Mouse (Mus musculus) forebrain, embryonic 11.5 days (tissue): ENCODE measurements around the gene Gm43738. TPM values are rescaled to one million over a fixed set of nuclear protein-coding genes. Genes with fewer than 3 reads are reported as not detected.

Experiments
- ATAC-seq: fragments of 200-750 bp; cut with Nextera tagmentation; replicated peaks from 2 replicates; pipeline ENCODE4 v1.8.0; 2017; ENCODE audit warnings: moderate TSS enrichment; ENCODE audit not compliant: low FRiP score
- DNase-seq: peaks from one replicate; pipeline ENCODE4 v3.0.0-alpha.2; 2017; ENCODE audit warnings: low spot score
- H3K27ac ChIP-seq: fragments of 300-500 bp; sonication (generic); 2 replicates; pipeline ENCODE4 v1.5.1; 2014; ENCODE audit warnings: low read depth, low read length
- H3K27me3 ChIP-seq: fragments of 300-500 bp; sonication (generic); 2 replicates; pipeline ENCODE4 v1.6.1; 2014; ENCODE audit warnings: mild to moderate bottlenecking, low read length, mixed read lengths; ENCODE audit not compliant: control insufficient read depth, insufficient read depth
- H3K36me3 ChIP-seq: fragments of 300-500 bp; sonication (generic); 2 replicates; pipeline ENCODE4 v1.6.1; 2014; ENCODE audit warnings: mild to moderate bottlenecking, low read length, moderate library complexity, mixed read lengths; ENCODE audit not compliant: control insufficient read depth, insufficient read depth
- H3K4me1 ChIP-seq: fragments of 300-500 bp; sonication (generic); replicated peaks from 2 replicates; pipeline ENCODE4 v1.6.1; 2014; ENCODE audit warnings: low read length, mixed read lengths; ENCODE audit not compliant: control insufficient read depth, insufficient read depth
- H3K4me2 ChIP-seq: fragments of 300-500 bp; sonication (generic); 2 replicates; pipeline ENCODE4 v1.6.1; 2014; ENCODE audit warnings: low read depth, mild to moderate bottlenecking, low read length, moderate library complexity, mixed read lengths; ENCODE audit not compliant: severe bottlenecking
- H3K4me3 ChIP-seq: fragments of 300-500 bp; sonication (generic); 2 replicates; pipeline ENCODE4 v1.5.1; 2014; ENCODE audit warnings: low read depth, low read length
- H3K9ac ChIP-seq: fragments of 300-500 bp; sonication (generic); 2 replicates; pipeline ENCODE4 v1.6.1; 2014; ENCODE audit warnings: low read length
- H3K9me3 ChIP-seq: fragments of 300-500 bp; sonication (generic); 2 replicates; pipeline ENCODE4 v1.6.1; 2016; ENCODE audit warnings: low read length, mixed read lengths; ENCODE audit not compliant: control insufficient read depth
- WGBS: fragments of 180-500 bp; shearing (Covaris S2); extraction: QIAGEN DNeasy Blood & Tissue Kit; methylation state at CpG from one replicate; pipeline ENCODE4 v1.1.7; 2014; 5-methylcytosine and 5-hydroxymethylcytosine counted together
- polyA plus RNA-seq: library from polyadenylated mRNA; unstranded; fragments of >200 nt; fragmentation: Nextera tagmentation; extraction: Ambion mirVana; gene quantifications from 2 replicates; pipeline ENCODE4 v1.2.1, GENCODE M21; 2014

Gene Gm43738
- polyA plus RNA-seq, 1 experiment from 2014 or later: not detected

- H3K27ac ChIP-seq: no peak overlapping the region
- 90% methylated on average over 1 of the region's 1 CpGs for WGBS
- H3K4me3 ChIP-seq: no peak overlapping the region
These were observed 32.9 kb upstream of the Gm43738 start for GRCm38 (mm10) chr3:89133752-89134151.

GRCm38 (mm10) chr3:89133063-89133450, 32.2 kb upstream of the Gm43738 start:
- ATAC-seq: no peak
- 78% methylated on average over 7 of the region's 7 CpGs for WGBS
- DNase-seq: no peak
- no peaks in the 10 kb centered on the region for H3K36me3 ChIP-seq
- H3K9ac ChIP-seq: no peak overlapping the region
- no peak overlapping the region for H3K4me2 ChIP-seq
- H3K4me1 ChIP-seq: no peaks in the 10 kb centered on the region; the same call in 1 of the 2 replicates
- H3K27me3 ChIP-seq: no peaks in the 10 kb centered on the region
- H3K4me3 ChIP-seq: no peak overlapping the region
- no peaks in the 10 kb centered on the region for H3K9me3 ChIP-seq
- H3K27ac ChIP-seq: no peak overlapping the region

More at GRCm38 (mm10) chr3:89133752-89134151, 32.9 kb upstream of the Gm43738 start:
- DNase-seq (no peak), ATAC-seq (no peak)
- Histone ChIP-seq H3K27me3 (no peaks in the 10 kb centered on the region), H3K4me2 (no peak overlapping the region), H3K9ac (no peak overlapping the region), H3K4me1 (no peaks in the 10 kb centered on the region; the same call in 1 of the 2 replicates), H3K36me3 (no peaks in the 10 kb centered on the region), H3K9me3 (no peaks in the 10 kb centered on the region)

GRCm38 (mm10) chr3:89132285-89133062, 31.6 kb upstream of the Gm43738 start:
- Histone ChIP-seq H3K27ac (no peak overlapping the region), H3K36me3 (no peaks in the 10 kb centered on the region), H3K27me3 (no peaks in the 10 kb centered on the region), H3K9ac (peak overlapping the region; percentile 53), H3K4me3 (peak overlapping the region; percentile 24), H3K9me3 (no peaks in the 10 kb centered on the region), H3K4me1 (no peaks in the 10 kb centered on the region; the same call in 1 of the 2 replicates), H3K4me2 (peak overlapping the region; percentile 51)
- ATAC-seq (peak; percentile 36; the same call in 1 of the 2 replicates), DNase-seq (peak; percentile 63)
- 12% methylated on average over 30 of the region's 30 CpGs for WGBS

GRCm38 (mm10) chr3:89131816-89132215, 30.9 kb upstream of the Gm43738 start:
- H3K9ac ChIP-seq: no peak overlapping the region
- ATAC-seq: no peak
- no peaks in the 10 kb centered on the region for H3K36me3 ChIP-seq
- no peak overlapping the region for H3K27ac ChIP-seq
- DNase-seq: peak; percentile 18
- H3K9me3 ChIP-seq: no peaks in the 10 kb centered on the region
- no peaks in the 10 kb centered on the region for H3K27me3 ChIP-seq
- 50% methylated on average over 4 of the region's 4 CpGs for WGBS
- H3K4me1 ChIP-seq: no peaks in the 10 kb centered on the region; the same call in 1 of the 2 replicates
- peak overlapping the region; percentile 51 for H3K4me2 ChIP-seq
- peak overlapping the region; percentile 24; the same call in 1 of the 2 replicates for H3K4me3 ChIP-seq

- Histone ChIP-seq H3K9me3 (no peaks in the 10 kb centered on the region), H3K27me3 (no peaks in the 10 kb centered on the region), H3K4me1 (no peaks in the 10 kb centered on the region; the same call in 1 of the 2 replicates), H3K4me2 (no peak overlapping the region), H3K9ac (no peak overlapping the region), H3K27ac (no peak overlapping the region), H3K36me3 (no peaks in the 10 kb centered on the region), H3K4me3 (no peak overlapping the region)
- ATAC-seq (no peak), DNase-seq (no peak)
- WGBS: 93% methylated on average over 3 of the region's 3 CpGs
These were observed 29.0 kb upstream of the Gm43738 start for GRCm38 (mm10) chr3:89129908-89130307.

GRCm38 (mm10) chr3:89125981-89126380, 25.1 kb upstream of the Gm43738 start:
- H3K36me3 ChIP-seq: no peaks in the 10 kb centered on the region
- no peaks in the 10 kb centered on the region for H3K4me1 ChIP-seq
- no peak overlapping the region for H3K27ac ChIP-seq
- no peak overlapping the region for H3K4me2 ChIP-seq
- ATAC-seq: no peak
- no peaks in the 10 kb centered on the region for H3K9me3 ChIP-seq
- no peak for DNase-seq
- WGBS: 85% methylated on average over 3 of the region's 3 CpGs
- no peak overlapping the region for H3K4me3 ChIP-seq
- no peaks in the 10 kb centered on the region for H3K27me3 ChIP-seq
- no peak overlapping the region for H3K9ac ChIP-seq

- WGBS: 86% methylated on average over 3 of the region's 3 CpGs
- H3K9me3 ChIP-seq: no peaks in the 10 kb centered on the region
- ATAC-seq (no peak), DNase-seq (no peak)
- no peaks in the 10 kb centered on the region for H3K4me1 ChIP-seq
- no peak overlapping the region for H3K4me3 ChIP-seq
- H3K36me3 ChIP-seq: no peaks in the 10 kb centered on the region
- H3K4me2 ChIP-seq: no peak overlapping the region
- no peaks in the 10 kb centered on the region for H3K27me3 ChIP-seq
- H3K9ac ChIP-seq: no peak overlapping the region
- H3K27ac ChIP-seq: no peak overlapping the region
These were observed 23.3 kb upstream of the Gm43738 start for GRCm38 (mm10) chr3:89124241-89124640.

GRCm38 (mm10) chr3:89123313-89123712, 22.4 kb upstream of the Gm43738 start:
- DNase-seq: no peak
- Histone ChIP-seq H3K4me3 (no peak overlapping the region), H3K36me3 (no peaks in the 10 kb centered on the region), H3K4me2 (no peak overlapping the region), H3K9ac (no peak overlapping the region), H3K27me3 (no peaks in the 10 kb centered on the region), H3K9me3 (no peaks in the 10 kb centered on the region), H3K27ac (no peak overlapping the region), H3K4me1 (no peaks in the 10 kb centered on the region)
- WGBS: 84% methylated on average over 2 of the region's 2 CpGs
- ATAC-seq: no peak

GRCm38 (mm10) chr3:89115522-89115921, 14.6 kb upstream of the Gm43738 start:
- Histone ChIP-seq H3K27me3 (no peaks in the 10 kb centered on the region), H3K4me2 (no peak overlapping the region), H3K9me3 (no peaks in the 10 kb centered on the region), H3K4me1 (no peaks in the 10 kb centered on the region), H3K9ac (no peak overlapping the region), H3K36me3 (no peaks in the 10 kb centered on the region), H3K4me3 (no peak overlapping the region), H3K27ac (no peak overlapping the region)
- 5% methylated on average over 2 of the region's 2 CpGs for WGBS
- ATAC-seq (no peak), DNase-seq (no peak)
